Mouse (Mus musculus): ENCODE results near the gene Babam2. TPM values are rescaled to one million over a fixed set of nuclear protein-coding genes. Genes with fewer than 3 reads are reported as not detected.

Babam2 gene
- total RNA-seq, 2 experiments from 2014 or later = 49.3 to 50.4 TPM

- no peak for DNase-seq (ENCODE audit: low spot score in 2 of 2)
- TF ChIP-seq CTCF (conservative IDR thresholded peaks at IDR 0.05) = no peak
These were observed 332.4 kb downstream of the Babam2 start for GRCm38 (mm10) chr5:32029834-32030433.

DNA sequence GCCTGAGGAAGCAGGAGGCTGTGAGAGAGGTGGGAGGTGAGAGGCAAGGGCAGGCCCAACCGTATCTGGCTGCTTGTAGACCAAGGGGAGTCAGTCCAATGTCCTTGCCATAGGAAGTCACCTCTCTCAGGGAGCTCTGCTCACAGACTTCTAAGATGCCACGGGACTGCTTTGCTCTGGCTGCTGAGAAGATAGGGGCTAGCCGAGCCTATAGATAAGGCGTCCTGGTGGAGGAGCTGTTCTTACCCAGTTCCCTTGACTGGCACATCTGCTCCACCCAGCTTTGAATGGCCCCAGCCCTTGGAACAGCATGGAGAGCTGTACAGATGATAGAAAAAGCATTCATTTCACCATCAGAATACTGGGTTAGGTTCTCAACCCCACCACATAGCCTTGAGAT lies 335.7 kb downstream of the Babam2 start:
- Histone ChIP-seq H3K4me3 (no peak overlapping the region), H3K27ac (no peak overlapping the region)
- TF ChIP-seq CTCF (conservative IDR thresholded peaks at IDR 0.05) = no peak
- no peak for DNase-seq (ENCODE audit: low spot score in 2 of 2)

More at GRCm38 (mm10) chr5:32029834-32030433, 332.4 kb downstream of the Babam2 start:
- Histone ChIP-seq H3K4me3 (no peak overlapping the region), H3K27ac (no peak overlapping the region)

- no peak overlapping the region for H3K27ac ChIP-seq
- TF ChIP-seq CTCF (conservative IDR thresholded peaks at IDR 0.05) = no peak
- no peak overlapping the region for H3K4me3 ChIP-seq
- no peak for DNase-seq (ENCODE audit: low spot score in 2 of 2)
These were observed 336.1 kb downstream of the Babam2 start for GRCm38 (mm10) chr5:32033621-32034020.

DNA sequence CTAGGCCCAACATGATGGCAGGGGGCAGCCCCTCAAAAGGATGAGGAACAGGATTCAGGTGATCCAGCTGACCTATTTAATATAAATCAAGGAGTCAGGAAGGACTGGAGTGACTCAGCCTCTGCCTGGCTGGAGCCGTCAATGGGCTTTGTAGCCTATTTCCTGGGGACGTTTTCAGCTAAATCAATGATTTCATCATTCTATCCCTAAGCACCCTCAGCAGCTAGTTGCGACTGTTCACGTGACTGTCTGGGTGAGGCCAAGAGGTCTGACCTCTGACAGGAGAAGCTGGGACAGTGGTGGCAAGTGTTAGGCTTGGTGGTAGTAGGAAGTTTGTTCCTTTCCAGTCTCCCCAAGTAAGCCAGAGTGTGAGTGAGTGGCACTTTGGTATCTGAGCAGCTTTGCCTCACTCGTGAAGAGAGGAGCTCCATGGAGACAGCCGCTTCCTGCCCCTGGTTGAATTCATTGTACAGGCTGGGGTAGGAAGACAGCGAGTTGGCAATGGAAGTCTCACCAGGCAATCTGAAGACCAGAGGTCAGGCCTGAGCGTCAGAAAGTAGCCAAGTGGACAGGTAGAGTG lies 337.1 kb downstream of the Babam2 start:
- no peak for TF ChIP-seq CTCF (conservative IDR thresholded peaks at IDR 0.05)
- peak overlapping the region; percentile 74; the same call in 1 of the 2 replicates for H3K27ac ChIP-seq
- H3K4me3 ChIP-seq = no peak overlapping the region
- DNase-seq (ENCODE audit: low spot score in 2 of 2) = no peak

GRCm38 (mm10) chr5:32035721-32036320 lies 338.3 kb downstream of the Babam2 start:
- TF ChIP-seq CTCF (conservative IDR thresholded peaks at IDR 0.05) = no peak
- DNase-seq (ENCODE audit: low spot score in 2 of 2) = peak in 1 of 2 experiments; percentile 55
- H3K27ac ChIP-seq = peak overlapping the region; percentile 74
- no peak overlapping the region for H3K4me3 ChIP-seq

DNA sequence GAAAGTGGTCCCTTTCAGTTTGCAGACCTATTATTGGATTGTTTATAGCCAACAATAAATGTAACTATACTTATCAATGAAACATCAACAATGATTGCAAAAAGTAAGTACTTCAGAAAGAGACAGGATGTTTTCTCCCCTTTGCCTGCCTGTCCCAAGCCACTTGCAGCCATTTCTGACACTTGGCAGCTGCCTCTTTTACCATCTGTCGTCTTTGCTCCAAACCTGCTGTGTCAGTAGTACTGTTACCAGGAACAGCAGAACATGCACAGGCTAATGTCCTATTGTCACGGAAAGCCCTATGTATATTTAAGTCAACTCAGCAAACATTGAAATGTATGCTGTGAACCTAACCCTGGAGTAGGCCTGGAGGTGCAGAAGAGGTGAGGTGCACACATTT lies 339.4 kb downstream of the Babam2 start:
- no peak for TF ChIP-seq CTCF (conservative IDR thresholded peaks at IDR 0.05)
- H3K27ac ChIP-seq = peak overlapping the region; percentile 43; the same call in 1 of the 2 replicates
- no peak for DNase-seq (ENCODE audit: low spot score in 2 of 2)
- H3K4me3 ChIP-seq = no peak overlapping the region

DNA sequence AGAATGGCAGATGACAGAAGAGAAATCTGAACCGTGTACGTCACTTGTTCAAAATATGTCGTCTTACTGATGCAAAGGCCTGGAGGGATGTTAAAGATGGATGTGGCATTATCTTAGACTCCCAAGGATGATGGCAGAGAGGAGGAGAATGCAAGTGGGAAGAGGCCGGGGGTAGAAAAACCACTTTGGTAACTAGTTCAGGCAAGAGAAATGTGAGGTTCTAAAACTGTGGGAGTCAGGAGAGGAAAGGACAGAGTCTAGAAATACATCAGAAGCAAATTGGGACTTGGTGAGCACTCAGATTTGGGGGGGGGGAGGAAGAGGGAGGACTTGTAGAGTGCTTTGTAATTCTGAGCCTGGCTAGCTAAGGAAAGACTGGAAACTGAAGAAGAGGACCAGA lies 340.1 kb downstream of the Babam2 start:
- no peak for DNase-seq (ENCODE audit: low spot score in 2 of 2)
- Histone ChIP-seq H3K4me3 (no peak overlapping the region), H3K27ac (no peak overlapping the region)
- TF ChIP-seq CTCF (conservative IDR thresholded peaks at IDR 0.05) = no peak

GRCm38 (mm10) chr5:32038994-32039393 lies 341.5 kb downstream of the Babam2 start:
- Histone ChIP-seq H3K27ac (no peak overlapping the region), H3K4me3 (no peak overlapping the region)
- no peak for DNase-seq (ENCODE audit: low spot score in 2 of 2)
- TF ChIP-seq CTCF (conservative IDR thresholded peaks at IDR 0.05) = no peak

DNA sequence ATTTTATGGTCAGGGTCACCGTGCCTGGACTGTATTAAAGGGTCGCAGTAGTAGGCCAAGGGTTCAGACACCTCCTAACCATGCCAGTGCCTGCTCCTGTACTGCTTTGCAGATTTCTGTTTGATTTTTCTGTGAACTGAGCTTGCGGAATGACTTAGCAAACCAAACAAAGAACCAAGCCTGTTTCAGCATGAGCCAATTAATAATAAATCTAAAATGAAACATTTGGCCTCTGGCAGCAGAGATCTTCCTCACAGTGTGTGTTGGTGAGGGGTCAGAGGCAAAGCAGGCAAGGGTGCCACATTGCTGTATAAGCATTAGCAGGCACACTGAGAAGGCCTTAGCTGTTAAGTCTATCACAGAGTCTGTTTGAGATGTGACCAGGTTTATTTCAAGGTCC lies 342.0 kb downstream of the Babam2 start:
- DNase-seq (ENCODE audit: low spot score in 2 of 2) = no peak
- H3K4me3 ChIP-seq = no peak overlapping the region
- H3K27ac ChIP-seq = no peak overlapping the region
- TF ChIP-seq CTCF (conservative IDR thresholded peaks at IDR 0.05) = no peak

DNA sequence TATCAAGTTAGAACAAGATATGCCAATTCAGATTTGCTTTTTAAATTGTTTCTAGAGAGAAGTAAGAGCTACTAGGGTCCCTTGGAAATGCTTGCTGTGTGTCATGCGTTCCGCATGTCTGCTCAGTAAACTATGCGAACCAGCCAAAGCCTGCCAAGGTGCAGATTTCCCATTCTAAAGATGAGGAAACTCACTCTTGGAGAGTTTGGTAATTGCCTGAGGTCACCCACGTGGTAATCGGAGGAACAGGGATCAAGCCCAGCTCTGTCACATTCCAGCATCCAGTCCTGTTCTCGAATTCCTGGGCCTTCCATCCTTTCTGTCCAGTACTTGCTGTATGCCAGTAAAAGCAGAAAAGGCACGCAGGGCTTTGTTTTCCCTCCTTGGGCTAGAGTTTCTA lies 345.7 kb downstream of the Babam2 start:
- TF ChIP-seq CTCF (conservative IDR thresholded peaks at IDR 0.05) = no peak
- Histone ChIP-seq H3K4me3 (no peak overlapping the region), H3K27ac (no peak overlapping the region)
- DNase-seq (ENCODE audit: low spot score in 2 of 2) = no peak

DNA sequence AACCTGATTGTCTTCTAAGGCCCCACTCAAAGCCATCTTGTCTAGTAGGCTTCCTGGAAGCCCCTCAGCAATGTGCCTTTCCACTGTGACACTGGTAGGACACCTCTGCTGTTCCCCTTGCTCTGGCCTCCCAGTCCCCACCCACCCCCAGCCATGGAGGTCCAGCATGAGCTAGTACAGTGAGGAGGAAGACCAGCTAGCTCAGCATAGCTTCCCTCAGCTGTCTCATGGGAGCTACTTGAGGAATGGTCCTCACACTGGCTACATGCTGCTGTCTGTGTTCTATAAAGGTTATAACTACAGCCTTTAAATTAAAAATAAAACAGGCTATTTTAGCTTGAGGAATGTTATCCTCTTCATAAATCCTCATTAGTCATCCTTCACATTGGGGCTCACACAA lies 346.5 kb downstream of the Babam2 start:
- TF ChIP-seq CTCF (conservative IDR thresholded peaks at IDR 0.05) = no peak
- no peak overlapping the region for H3K27ac ChIP-seq
- H3K4me3 ChIP-seq = no peak overlapping the region
- no peak for DNase-seq (ENCODE audit: low spot score in 2 of 2)

GRCm38 (mm10) chr5:32051899-32052298 lies 354.4 kb downstream of the Babam2 start:
- H3K27ac ChIP-seq = no peak overlapping the region
- H3K4me3 ChIP-seq = no peak overlapping the region
- DNase-seq (ENCODE audit: low spot score in 2 of 2) = no peak
- no peak for TF ChIP-seq CTCF (conservative IDR thresholded peaks at IDR 0.05)

- Histone ChIP-seq H3K27ac (no peak overlapping the region), H3K4me3 (no peak overlapping the region)
- TF ChIP-seq CTCF (conservative IDR thresholded peaks at IDR 0.05) = no peak
- DNase-seq (ENCODE audit: low spot score in 2 of 2) = no peak
These were observed 355.0 kb downstream of the Babam2 start for GRCm38 (mm10) chr5:32052467-32052866.

- Histone ChIP-seq H3K4me3 (no peak overlapping the region), H3K27ac (no peak overlapping the region)
- no peak for DNase-seq (ENCODE audit: low spot score in 2 of 2)
- no peak for TF ChIP-seq CTCF (conservative IDR thresholded peaks at IDR 0.05)
These were observed 356.0 kb downstream of the Babam2 start for GRCm38 (mm10) chr5:32053476-32053875.
